Mouse (Mus musculus) activated CD4-positive, CD25-positive, alpha-beta regulatory T cell, adult 4 months (primary cell): ENCODE measurements around the gene Rcor1. TPM values are rescaled to one million over a fixed set of nuclear protein-coding genes. Genes with fewer than 3 reads are reported as not detected.

Experiments used
- ATAC-seq: one replicate; pipeline ENCODE4 v1.8.0; 2017
- polyA plus RNA-seq, 2 experiments: library from polyadenylated mRNA; unstranded; fragments of 100-300 nt; shearing (Covaris generic); gene quantifications; one replicate each; pipeline ENCODE4 v1.2.1; 2017

Rcor1 gene
- polyA plus RNA-seq, 2 experiments from 2014 or later, result 14.7 to 15.9 TPM

DNA sequence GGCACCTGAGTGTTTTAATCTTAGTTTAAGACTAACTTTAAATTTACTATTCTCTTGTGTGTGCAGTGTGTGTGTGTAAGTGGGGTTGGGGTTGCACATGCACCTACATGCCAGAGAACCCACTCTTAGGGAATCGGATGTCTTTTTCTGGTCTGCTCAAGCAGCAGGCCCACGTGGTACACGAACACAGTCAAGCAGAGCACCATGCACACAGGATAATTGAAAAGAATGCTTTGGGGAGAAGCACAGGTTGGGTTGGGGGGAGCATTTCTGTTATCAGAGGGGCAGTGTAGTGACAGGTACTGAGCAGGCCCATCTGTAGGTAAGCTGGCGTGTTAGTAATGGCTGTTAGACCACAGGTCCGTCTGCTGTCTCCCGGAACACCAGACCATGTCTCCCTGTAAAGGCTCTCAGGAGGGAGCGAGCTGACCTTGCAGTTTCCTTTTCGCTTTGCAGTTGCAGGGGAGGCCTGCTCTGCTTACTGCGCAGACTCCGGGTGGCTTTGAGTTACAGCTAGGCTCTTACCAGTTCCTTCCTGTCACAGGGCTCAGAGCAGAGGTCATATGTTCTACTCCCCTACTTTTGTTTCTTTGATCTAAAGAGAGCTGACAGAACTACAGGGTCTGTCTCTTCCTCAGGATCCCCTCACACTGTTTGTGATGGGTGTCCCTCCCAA is 32.5 kb downstream of the Rcor1 start:
- ATAC-seq, result peak; percentile 98

DNA sequence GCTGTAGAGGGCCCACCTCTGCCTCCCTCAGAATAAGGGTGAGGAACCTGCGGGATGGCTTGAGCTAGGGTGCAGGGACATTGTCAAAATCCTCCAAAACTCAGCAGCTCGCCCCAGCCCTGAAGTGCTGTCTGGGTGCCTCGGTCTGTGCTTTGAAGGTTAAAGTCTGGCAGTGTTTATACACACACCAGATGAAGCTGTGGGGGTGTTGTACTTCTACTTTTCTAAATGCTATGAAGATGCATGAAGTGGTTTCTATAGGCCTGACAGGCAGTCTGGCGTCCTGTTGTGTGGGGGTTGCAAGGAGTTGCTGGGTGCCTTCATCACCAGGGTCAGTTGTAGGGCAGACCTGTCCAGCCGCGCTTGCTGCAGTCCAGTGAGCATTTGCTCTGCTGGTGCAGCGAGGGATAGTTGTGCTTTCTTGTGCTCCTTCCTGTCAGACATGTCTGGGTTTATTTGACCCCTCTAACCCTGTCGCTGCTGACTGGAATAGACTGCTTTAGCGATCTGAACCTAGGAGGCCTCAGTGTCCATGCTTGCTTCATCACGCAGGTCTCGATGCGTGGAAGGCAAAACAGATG is 37.3 kb downstream of the Rcor1 start:
- ATAC-seq, result no peak

DNA sequence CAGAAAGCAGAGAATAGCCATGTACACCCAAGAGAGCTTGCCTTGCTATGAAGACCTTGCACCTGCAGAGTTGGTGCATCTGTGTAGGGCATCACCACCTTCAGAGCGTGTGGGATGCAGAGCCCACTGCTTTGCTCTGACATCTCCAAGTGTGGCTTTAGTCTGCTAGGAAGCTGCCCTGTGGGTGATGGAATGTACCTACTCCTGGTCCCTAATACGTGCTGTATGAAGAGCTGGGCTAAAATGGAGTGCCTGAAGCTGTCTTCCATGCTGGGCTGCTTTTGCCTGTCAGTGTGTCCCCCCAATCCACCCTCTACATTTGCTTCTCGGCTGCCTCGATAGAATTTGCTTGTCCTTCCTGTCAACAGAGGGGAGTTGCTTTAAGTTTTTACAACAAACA is 46.4 kb downstream of the Rcor1 start:
- no peak for ATAC-seq

DNA sequence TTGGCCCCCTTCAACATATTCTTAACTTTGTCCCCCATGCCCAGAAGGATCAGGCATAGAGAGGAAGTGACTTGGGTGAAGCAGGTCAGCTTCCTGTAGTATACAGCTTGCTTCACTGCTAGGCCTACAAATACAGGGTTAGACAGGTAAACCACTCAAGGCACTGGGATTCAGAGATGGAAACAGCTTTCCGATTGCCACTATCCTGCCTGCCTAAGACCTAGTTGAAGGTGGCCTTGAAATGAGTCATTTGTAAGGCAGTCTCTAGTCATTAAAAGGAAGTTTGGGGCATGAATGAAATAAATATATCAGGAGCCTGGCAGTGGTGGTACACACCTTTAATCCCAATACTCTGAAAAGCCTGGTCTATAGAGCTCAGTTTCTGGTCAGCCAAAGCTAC is 47.9 kb downstream of the Rcor1 start:
- ATAC-seq, result no peak

DNA sequence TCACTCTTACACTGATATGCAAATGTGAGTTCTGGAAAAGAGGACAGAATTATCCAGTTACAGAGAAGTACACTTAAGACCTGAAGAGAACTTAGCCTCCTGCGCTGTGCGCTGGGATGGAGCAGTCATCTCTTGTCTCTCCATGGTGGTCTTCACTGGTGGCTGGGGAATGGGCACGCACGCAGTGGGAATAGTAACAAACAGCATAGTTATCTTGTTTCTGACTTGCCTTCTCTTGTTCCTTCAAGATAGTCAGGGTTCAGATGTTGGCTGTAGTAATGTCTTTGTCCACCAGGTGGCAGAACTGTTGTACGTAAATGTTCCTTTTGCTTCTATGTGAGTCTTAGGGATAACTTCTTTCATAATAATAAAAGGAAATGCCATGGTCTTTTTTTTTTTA is 49.0 kb downstream of the Rcor1 start:
- ATAC-seq, result peak; percentile 57

DNA sequence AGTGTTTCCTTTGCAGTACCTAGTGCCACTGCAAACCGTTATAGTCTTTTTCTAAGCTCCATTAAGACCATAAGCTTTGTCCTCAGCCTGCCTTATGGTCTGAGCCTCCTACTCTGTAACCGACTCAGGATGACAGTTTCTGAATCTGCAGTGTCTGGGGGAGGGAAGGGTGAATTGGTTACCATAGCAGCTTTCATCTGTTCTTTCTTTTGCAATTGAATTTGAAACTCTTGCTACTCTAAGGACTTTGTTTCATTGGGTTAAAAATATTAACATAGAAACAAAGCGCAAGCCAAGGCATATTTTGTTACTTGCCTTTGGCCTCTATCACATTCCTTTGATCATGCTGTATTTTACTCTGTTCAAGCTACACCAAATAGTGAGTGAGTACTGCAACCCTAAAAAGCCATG is 49.6 kb downstream of the Rcor1 start:
- ATAC-seq, result no peak

DNA sequence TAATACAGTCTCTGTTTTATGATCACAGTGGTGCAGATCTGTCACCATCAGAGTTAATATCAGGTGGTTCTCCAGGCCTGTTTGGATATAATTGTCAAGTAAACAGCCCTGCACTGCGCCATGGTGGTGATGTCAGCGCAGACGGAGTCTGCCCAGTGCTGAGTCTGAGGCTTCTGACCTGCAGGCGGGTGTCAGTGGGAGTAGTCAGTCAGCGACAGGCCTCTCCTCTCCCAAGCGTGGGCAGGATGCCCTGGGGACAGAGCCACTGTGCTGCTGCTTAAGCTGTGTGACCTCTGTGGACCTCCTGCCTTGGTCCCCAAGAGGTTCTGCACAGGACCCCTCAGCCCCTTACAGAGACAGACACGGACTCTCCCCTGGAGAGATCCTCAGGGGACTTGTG is 50.0 kb downstream of the Rcor1 start:
- no peak for ATAC-seq

DNA sequence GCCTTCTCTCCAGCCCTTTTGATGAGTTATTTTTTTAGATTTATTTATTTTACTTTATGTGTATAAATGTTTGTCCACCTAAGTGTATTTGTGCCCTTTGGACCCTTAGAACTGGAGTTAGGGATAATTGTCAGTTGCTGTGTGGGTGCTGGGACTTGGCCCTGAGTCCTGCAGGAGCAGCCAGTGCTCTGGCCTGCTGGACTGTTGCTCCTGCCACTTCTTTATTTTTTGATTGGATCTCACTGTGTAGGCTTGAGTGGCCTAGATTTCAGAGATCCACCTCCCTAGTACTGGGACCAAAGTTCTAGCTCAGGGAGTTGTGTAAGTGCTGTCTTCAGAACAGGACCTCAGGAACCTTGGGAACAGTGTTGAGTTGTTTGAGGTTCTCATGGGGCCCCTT is 51.6 kb downstream of the Rcor1 start:
- no peak for ATAC-seq

DNA sequence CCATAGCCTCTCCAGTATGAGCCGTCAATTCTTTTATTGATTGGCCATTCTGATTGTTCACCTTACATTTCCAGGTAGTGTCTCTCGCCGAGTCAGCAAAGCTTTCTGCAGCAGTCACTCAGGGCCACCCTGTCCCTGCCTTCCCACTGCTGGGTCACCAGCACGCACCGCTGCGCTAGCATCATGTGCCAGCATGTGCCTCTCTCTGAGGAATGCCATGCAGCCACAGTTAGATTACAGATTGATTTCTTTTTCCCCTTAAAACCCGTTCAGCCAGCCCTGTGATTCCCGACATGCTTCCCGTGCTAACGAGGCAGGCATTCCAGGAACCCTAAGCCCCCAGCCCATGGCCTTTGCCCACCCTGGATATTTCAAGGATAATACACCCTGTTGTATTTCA is 52.8 kb downstream of the Rcor1 start:
- ATAC-seq, result no peak

DNA sequence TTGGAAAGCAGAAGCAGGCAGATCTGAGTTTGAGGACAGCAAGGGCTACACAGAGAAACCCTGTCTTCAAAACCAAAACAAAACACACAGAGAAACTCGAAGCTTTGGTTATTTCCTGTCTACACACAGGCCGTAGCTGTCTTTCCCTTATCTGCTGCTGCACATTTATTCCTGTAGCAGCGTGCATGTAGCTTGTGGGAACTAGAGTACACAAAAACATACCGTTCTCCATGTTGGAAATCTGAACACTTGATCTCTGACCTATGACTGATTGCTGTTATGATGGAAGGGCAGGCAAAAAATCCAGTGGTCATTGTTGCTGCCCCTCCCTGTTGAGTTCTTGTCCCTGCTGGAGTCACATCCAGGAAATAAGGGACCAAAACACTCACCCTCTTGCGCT is 54.9 kb downstream of the Rcor1 start:
- no peak for ATAC-seq

DNA sequence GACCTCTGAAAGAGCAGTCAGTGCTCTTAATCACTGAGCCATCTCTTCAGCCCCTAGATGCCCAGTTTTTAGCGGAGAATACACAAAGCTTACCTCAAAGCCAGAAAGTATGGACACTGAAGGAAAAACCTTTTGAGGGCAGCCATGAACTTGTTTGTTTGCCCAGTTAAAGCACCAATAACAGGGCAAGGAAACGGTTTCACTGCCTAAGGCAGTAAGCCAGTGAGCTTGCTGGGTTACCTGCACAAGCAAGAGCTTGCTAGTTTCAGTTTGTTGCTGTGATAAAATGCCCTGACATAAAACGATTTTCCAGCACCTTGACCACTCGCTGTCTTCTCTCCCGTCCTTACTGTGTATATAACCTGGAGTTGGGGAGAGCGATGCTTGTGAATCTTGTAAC is 55.9 kb downstream of the Rcor1 start:
- ATAC-seq, result no peak

DNA sequence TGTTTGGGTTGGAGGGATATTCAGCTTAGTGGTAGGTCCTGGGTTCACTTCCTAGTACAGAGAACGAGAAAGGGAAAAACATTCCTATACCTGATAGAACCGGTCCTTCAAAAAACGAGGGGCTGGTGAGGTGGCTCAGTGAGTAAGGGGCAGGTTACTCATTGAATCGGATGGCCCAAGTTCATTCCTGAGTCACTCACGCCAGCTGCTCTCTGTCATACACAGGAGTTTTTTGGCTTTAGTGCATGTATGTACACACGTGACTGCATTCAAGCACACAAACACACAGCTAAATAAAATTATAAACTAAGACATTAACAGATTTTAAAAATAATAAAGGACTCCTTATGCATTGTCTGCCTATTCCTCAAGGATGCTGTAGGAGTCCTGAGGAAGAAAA is 57.1 kb downstream of the Rcor1 start:
- no peak for ATAC-seq

DNA sequence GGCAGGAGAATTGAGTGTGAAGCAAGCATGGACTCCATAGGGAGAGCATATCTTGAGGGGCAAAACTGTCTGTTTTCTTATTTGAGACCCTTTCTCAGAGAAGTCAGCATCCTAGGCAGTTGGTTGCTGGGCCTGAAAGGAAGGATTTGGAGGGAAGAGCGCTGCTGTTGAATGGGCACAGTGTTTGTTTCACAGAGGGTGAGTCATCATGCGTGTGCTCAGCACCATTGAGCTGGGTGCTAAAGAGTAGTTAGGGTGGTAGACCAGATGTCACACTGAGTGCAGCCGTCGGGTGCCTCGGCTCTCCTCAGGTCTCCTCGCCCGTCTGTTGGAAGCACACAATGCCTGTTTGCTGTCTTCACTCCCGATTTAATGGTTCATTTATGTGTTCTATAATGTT is 57.9 kb downstream of the Rcor1 start:
- no peak for ATAC-seq

DNA sequence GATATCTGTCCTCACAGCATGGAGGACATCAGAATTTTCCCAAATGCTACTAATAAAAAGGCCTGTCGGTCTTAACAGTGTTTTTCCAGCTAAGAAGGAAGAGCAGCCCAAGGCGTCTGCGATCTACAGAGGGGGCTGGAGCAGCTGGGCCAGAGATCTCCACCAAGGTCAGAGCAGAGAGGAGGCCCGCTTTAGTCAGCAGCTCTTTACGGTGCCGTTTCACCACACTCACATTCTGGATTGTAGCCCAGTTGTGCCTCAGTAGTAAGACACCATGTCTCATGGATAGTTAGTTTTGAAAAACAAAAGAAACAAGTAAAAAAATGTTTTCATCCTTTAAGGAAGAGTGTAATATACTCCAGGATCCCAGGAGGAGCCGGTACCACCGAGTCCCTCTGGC is 72.0 kb downstream of the Rcor1 start:
- no peak for ATAC-seq

DNA sequence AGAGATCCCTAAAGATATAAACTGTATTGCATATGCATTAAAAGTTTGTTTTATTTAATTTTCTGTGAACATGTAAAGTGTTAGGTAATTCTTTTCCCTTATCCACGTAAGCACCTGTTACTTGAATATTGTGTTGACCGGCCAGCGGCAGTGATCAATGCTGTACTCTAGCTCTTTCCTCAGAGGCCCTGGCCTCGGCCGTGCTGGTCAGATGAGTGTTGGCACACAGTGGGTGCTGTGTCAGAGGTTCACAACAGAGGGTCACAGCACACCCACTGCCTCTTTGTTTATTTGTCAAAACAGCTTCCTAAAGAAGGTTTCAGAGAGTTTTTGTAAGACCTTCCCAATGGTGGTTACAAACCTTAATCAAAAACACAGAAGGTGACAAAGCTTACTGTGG is 75.4 kb downstream of the Rcor1 start:
- ATAC-seq, result no peak

DNA sequence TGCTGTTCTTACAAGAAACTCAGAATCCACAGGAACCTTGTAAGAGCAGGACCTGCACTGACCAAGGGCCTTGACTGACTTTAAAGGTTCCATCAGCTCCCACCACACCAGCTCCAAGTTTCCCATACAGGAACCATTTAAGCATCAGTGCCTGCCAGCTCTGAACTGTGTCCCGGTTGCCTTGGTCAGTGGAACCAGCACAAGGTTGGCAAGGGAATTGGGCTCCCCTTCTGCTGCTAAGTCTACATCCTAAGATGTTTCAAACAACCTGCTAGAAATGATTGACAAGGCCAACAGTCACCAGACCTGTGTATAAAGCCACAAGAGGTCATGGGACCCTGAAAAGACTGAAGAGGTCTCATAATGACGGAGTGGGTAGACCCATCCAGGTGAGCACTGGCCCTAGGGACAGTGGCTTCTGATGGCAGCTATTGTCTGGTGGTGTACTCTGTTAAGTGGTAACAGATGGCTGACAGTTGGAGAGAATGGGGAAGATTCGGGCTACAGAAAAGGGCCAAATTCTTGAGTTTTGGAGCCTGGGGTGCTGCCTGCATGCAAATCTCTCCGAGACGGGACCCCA is 80.4 kb downstream of the Rcor1 start:
- ATAC-seq, result no peak

DNA sequence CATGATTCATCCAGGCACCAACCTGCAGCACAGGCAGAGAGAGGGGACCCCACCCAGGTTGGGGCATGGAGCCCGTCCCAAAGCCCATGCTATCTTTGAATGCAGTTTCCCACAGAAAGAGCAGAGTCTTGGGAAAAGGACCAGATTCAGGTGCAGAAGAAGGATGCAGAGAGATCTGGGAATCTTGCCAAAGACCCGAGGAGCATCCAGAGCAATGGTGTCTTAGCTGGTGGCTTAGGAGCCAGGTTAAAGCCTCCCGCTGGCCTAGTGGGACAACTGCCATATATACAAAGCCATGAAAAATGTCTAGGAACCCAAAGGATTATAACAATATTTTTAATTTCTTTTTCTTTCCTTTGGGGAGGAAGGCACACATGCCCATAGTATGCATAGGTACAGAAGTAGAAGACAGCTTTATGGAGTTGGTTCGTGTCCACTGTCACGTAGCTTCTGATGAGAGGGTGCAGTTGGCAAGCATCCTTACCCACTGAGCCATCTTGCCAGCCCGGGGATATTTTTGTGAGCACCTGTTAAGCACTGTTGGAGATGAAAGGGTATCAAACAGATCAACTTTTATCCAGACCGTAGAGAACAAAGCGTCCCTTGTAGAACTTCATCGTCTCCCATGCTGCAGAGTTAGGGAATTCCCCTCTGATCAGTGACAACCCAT is 82.0 kb downstream of the Rcor1 start:
- peak; percentile 23 for ATAC-seq

DNA sequence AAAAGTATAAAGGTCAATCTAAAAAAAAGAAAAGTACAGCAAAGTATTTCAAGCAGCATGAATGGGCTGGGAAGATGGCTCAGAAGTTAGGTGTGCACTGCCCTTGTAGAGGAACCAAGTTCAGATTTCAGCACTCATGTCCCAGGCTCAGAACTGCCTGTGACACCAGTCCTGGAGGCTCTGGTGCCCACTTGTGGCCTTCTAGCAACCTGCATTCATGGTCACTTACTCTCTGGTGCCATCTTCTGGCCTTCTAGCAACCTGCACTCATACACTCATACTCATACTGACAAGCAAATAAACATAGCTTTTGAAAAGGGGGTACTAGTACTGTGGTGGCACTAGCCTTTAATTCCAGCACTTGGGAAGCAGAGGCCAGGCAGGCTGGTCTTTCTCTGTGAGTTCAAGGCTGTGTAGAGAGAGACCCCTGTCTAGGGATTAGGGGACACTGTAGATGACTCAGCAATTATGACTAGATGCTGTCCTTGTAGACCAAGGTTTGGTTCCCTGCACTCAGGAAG is 83.2 kb downstream of the Rcor1 start:
- no peak for ATAC-seq

DNA sequence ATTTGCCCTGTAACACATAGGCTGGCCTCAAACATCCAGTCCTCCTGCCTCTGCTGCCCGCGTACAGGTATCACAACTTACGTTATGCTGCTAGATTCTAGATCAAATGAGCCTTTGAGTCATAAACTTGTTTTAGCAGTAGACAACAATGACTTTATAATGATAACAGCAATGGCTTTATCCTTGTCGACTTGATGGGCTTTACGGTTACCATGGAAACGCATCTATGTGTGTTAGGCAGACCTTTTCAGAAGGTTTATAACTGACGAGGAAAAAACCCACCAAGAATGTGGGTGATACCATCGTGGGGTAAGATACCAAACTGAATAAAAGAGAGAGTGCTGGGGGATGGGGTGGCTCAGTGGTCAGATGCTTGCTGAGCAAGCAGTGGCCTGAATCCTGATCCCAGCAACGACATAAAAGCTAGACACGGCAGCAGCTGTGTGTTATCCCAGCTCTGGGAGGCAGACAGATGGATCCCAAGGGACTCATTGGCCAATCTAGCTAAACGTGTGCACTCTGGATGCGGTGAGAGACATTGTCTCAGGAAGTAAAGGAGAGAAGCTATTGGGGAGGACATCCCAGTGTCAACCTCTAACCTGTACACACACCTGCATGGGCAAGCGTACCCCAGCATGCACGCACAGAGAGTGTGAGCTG is 85.6 kb downstream of the Rcor1 start:
- no peak for ATAC-seq

DNA sequence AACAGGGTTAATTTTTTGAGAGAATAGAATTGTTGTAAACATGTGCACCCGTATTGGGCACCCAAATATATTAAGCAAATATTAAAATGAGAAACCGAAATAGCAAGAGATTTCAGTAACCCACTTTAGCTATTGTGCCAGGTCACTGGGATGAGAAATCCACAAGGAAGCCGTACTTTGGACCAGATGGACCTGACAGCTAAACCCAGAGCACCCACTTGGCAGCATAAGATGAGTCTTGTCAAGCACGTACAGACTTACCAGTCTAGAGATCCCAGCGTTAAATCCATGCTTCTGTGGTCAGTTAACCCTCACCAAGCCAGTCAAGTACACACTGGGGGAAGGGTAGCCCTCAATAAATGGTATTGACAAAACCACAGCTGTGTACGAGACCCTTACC is 86.5 kb downstream of the Rcor1 start:
- ATAC-seq, result no peak

DNA sequence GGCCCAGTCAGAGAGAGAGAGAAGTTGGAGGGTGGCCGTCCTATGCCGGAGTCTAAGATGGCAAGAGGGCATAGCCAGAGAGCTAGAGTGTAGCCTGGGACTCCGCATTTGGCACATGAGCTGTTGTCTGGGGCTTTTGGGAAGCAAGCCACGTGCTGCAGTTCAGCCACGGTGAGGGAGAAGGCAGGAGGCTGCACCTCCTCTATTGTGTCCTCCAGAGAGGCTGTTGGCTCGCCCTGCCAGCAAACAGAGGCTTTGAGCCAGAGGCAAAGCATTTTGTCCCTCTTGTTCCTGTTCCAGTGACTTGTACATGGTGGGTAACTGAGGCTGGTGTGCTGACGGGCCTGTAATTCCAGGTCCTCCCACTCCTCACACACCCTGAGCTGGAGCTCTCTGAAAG is 95.0 kb downstream of the Rcor1 start:
- ATAC-seq, result no peak

DNA sequence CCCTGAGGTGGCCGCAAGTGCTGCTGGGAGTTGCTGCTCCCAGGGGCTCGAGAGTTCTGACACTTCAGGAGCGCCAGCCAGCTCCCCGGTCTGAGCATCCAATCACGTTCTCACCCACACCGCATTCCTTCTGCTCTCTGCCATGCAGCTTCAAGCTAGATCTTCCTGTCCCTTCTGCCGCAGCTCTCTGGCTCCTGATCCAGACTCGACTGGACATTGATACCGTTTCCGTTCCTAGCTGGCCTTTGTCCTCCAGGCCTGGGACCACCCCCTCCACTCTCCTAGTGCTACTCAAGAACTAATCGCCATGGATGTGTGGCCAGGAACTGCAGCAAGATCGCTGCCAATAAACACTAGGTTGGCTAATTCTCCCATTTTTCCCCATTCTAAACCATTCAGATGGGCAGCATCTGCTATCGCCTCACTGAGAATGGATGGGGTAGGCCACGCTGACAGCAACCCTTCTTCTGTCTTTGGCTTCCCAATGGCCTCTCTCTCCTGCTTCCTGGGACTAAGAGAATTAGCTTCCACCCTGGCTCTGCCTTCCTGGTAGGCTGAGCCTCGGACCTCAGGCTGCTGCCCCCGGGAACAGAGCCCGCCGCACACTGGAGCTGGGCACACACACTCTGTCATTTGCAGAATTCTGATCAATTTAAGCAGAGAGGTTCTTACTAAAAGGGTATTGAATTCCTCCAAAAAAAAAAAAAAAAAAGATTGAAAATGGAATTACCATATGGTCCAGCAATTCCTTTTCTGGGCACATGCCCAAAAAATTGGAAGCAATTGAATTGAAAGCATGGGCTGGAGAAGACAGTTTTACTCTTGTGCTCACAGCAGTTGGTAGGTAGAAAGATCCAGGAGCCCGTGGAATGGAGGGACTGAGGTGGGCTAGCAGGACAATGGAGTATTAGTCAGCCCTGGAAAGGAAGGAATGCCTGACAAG is 95.9 kb downstream of the Rcor1 start:
- no peak for ATAC-seq
